Mouse (Mus musculus) cerebellum, adult 8-10 months (tissue): ENCODE measurements around the gene Rhox3f.
"Not testable (repeated sequence)": the region's sequence is repeated elsewhere in the genome, so short reads cannot be mapped to it uniquely, and the experiment has no call there.

Source experiments
- DNase-seq: peaks from one replicate; pipeline ENCODE4 v3.0.0; 2022

Gene Rhox3f

DNA sequence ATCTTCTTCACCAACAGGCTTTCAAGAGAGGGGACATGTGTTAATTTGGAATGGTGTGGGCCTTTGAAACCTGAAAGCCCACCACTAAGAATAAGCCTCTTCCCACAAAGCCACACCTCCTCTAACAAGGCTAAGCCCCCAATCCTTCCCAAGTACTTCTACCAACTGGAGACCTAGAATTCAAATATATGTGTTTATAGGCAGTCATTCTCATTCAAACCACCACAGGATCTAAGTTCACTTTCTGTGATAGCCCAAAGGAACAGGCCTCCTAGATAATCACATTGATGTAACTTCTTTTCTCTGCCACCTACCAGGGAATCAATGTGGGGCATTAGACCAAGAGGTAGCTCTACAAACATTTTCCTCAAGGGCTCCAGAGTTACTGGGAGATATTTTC is at the start of gene Rhox3f:
TSS of gene Rhox3f (plus strand) at position 301 of the 400 bp plus-strand sequence.
- DNase-seq = not testable (repeated sequence)

DNA sequence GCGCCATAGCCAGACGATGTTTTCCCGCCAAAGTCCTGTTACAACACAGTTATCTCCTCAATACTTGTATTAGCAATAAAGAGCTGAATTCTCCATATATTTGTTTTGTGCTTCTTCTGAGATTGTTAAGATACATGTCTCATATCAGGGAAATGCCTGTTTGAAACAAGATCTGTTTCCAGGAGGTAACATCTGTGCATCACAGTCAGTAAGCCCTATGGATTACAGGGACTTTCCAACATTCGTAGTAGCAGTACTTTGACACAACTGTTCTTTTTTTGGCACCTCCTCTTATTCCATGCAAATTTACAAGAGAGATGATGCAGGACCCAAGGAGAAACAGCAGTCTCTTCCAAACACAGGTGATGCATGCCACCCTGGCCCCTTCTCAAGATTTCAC is 39.1 kb upstream of the Rhox3f start, which contains the start of gene Rhox3e:
TSS of gene Rhox3e (plus strand) at position 301 of the 400 bp plus-strand sequence.
- DNase-seq = not testable (repeated sequence)

DNA sequence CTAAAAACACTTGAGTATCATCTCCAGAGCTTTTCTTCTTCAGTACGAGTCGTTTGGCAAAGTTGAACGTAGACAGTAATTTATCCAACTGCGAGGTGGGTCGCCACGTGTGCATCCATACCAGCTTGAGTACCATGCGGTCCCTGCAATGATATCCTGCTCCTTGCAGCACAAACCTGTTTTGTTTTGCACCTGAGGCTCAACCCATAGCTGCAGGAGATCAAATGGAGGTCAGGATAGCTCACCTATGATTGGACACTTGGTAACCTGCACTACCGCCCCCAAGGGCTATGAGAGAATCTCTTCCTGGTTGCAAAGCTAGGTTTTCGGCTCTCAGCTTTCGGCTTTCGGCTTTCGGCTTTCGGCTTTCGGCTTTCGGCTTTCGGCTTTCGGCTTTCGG is 23.7 kb upstream of the Rhox3f start, which contains the start of gene Rhox4e:
TSS of gene Rhox4e (plus strand) at position 301 of the 400 bp plus-strand sequence.
- not testable (repeated sequence) for DNase-seq

GRCm38 (mm10) chrX:37571105-37571504 is 9.7 kb upstream of the Rhox3f start, which contains the start of gene Rhox2f:
Rhox2f (plus strand) TSS chrX:37571405.
- not testable (repeated sequence) for DNase-seq

DNA sequence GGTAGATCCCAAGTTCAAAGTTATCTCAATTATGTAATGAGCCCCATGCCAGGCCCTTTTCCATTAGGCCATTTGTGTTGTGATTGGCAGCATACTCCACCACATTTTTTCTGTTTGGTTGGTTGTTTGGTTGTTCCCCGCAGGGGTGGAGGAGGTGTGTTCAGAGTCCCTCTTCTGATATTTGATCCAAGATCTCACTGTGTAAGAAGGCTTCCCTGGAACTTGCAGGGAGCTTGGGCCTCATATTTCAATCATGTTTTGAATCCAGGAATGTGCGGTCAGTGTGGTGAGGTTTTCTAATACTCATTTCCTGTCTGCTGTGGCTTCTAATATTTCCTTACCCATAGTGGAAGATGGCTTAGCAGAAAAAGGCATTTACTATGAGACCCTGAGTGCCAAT is 8.2 kb upstream of the Rhox3f start:
- not testable (repeated sequence) for DNase-seq

DNA sequence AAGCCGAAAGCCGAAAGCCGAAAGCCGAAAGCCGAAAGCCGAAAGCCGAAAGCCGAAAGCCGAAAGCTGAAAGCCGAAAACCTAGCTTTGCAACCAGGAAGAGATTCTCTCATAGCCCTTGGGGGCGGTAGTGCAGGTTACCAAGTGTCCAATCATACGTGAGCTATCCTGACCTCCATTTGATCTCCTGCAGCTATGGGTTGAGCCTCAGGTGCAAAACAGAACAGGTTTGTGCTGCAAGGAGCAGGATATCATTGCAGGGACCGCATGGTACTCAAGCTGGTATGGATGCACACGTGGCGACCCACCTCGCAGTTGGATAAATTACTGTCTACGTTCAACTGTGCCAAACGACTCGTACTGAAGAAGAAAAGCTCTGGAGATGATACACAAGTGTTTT is 26.8 kb downstream of the Rhox3f start, which contains the start of gene Rhox4f:
TSS of gene Rhox4f (minus strand) at position 101 of the 400 bp plus-strand sequence.
- DNase-seq = not testable (repeated sequence)

DNA sequence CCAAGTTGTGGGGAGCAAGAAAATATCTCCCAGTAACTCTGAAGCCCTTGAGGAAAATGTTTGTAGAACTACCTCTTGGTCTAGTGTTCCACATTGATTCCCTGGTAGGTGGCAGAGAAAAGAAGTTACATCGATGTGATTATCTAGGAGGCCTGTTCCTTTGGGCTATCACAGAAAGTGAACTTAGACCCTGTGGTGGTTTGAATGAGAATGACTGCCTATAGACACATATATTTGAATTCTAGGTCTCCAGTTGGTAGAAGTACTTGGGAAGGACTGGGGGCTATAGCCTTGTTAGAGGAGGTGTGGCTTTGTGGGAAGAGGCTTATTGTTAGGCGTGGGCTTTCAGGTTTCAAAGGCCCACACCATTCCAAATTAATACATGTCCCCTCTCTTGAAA is 47.7 kb downstream of the Rhox3f start, which contains the start of gene Rhox3g:
TSS of gene Rhox3g (minus strand) at position 101 of the 400 bp plus-strand sequence.
- DNase-seq = not testable (repeated sequence)
